Mouse (Mus musculus): Measurements from ENCODE around the gene Tgfb1i1. TPM values are rescaled to one million over a fixed set of nuclear protein-coding genes. Genes with fewer than 3 reads are reported as not detected.
A peak's percentile ranks its signal among the peaks of the same experiment; 100 is the strongest.

Gene Tgfb1i1
- polyA plus RNA-seq (2014; fragmentation: Nextera tagmentation; extraction: Ambion mirVana): 147 and 153 TPM in 2 replicates

- ATAC-seq (ENCODE audit: insufficient number of reproducible peaks, insufficient read depth, low FRiP score, low read depth): peak; percentile 85
- Histone ChIP-seq H3K4me1 (ENCODE audit: control insufficient read depth in 2 of 2, insufficient read depth in 2 of 2, low read length in 2 of 2) (peaks cover 18 to 27% of the 10 kb centered on the region in 2 experiments), H3K4me3 (ENCODE audit: control insufficient read depth in 1 of 2, insufficient read depth in 1 of 2, low read depth in 1 of 2, low read length in 2 of 2) (peak within 1 kb of the TSS; percentile 78 to 97), H3K27ac (replicated peaks in 1 of 2; ENCODE audit: control insufficient read depth in 1 of 2, insufficient read depth in 1 of 2, low read depth in 2 of 2, low read length in 2 of 2) (peak within 1 kb of the TSS; percentile 96 to 99), H3K4me2 (ENCODE audit: low read length) (peak within 1 kb of the TSS; percentile 80), H3K36me3 (ENCODE audit: control insufficient read depth, insufficient read depth, low read length) (peaks cover 70% of the 10 kb centered on the region), H3K27me3 (ENCODE audit: control insufficient read depth, insufficient read depth, low read length) (no peaks in the 10 kb centered on the region), H3K9me3 (ENCODE audit: control insufficient read depth, low read length) (no peaks in the 10 kb centered on the region), H3K9ac (ENCODE audit: low read length) (peak within 1 kb of the TSS; percentile 92)
- WGBS: 2% methylated on average over 28 of the region's 30 CpGs
Observed at GRCm38 (mm10) chr7:128246496-128247391, at the start of gene Tgfb1i1. Tgfb1i1 (plus strand) TSS chr7:128246812.

GRCm38 (mm10) chr7:128201607-128202006 is 45.0 kb upstream of the Tgfb1i1 start:
- H3K4me1 ChIP-seq (ENCODE audit: control insufficient read depth in 2 of 2, insufficient read depth in 2 of 2, low read length in 2 of 2): peaks cover 1 to 6% of the 10 kb centered on the region in 2 experiments; a peak in 3 of 4 replicates
- no peak overlapping the region for H3K9ac ChIP-seq (ENCODE audit: low read length)
- no peaks in the 10 kb centered on the region for H3K27me3 ChIP-seq (ENCODE audit: control insufficient read depth, insufficient read depth, low read length)
- ATAC-seq (ENCODE audit: insufficient number of reproducible peaks, insufficient read depth, low FRiP score, low read depth): no peak
- peaks cover 5% of the 10 kb centered on the region; the same call in 1 of the 2 replicates for H3K36me3 ChIP-seq (ENCODE audit: control insufficient read depth, insufficient read depth, low read length)
- no peaks in the 10 kb centered on the region for H3K9me3 ChIP-seq (ENCODE audit: control insufficient read depth, low read length)
- no peak overlapping the region for H3K4me2 ChIP-seq (ENCODE audit: low read length)
- 88% methylated on average over 9 of the region's 9 CpGs for WGBS
- no peak overlapping the region for H3K27ac ChIP-seq (replicated peaks in 1 of 2; ENCODE audit: control insufficient read depth in 1 of 2, insufficient read depth in 1 of 2, low read depth in 2 of 2, low read length in 2 of 2)
- no peak overlapping the region for H3K4me3 ChIP-seq (ENCODE audit: control insufficient read depth in 1 of 2, insufficient read depth in 1 of 2, low read depth in 1 of 2, low read length in 2 of 2)

GRCm38 (mm10) chr7:128203071-128203470 is 43.5 kb upstream of the Tgfb1i1 start:
- Histone ChIP-seq H3K36me3 (ENCODE audit: control insufficient read depth, insufficient read depth, low read length) (peaks cover 5% of the 10 kb centered on the region; the same call in 1 of the 2 replicates), H3K4me2 (ENCODE audit: low read length) (no peak overlapping the region), H3K9ac (ENCODE audit: low read length) (no peak overlapping the region), H3K9me3 (ENCODE audit: control insufficient read depth, low read length) (no peaks in the 10 kb centered on the region), H3K4me1 (ENCODE audit: control insufficient read depth in 2 of 2, insufficient read depth in 2 of 2, low read length in 2 of 2) (peaks cover 3 to 7% of the 10 kb centered on the region in 2 experiments; a peak in 3 of 4 replicates), H3K27me3 (ENCODE audit: control insufficient read depth, insufficient read depth, low read length) (no peaks in the 10 kb centered on the region), H3K4me3 (ENCODE audit: control insufficient read depth in 1 of 2, insufficient read depth in 1 of 2, low read depth in 1 of 2, low read length in 2 of 2) (no peak overlapping the region), H3K27ac (replicated peaks in 1 of 2; ENCODE audit: control insufficient read depth in 1 of 2, insufficient read depth in 1 of 2, low read depth in 2 of 2, low read length in 2 of 2) (no peak overlapping the region)
- 64% methylated on average over 9 of the region's 9 CpGs for WGBS
- ATAC-seq (ENCODE audit: insufficient number of reproducible peaks, insufficient read depth, low FRiP score, low read depth): no peak

- Histone ChIP-seq H3K27ac (replicated peaks in 1 of 2; ENCODE audit: control insufficient read depth in 1 of 2, insufficient read depth in 1 of 2, low read depth in 2 of 2, low read length in 2 of 2) (no peak overlapping the region), H3K4me3 (ENCODE audit: control insufficient read depth in 1 of 2, insufficient read depth in 1 of 2, low read depth in 1 of 2, low read length in 2 of 2) (no peak overlapping the region), H3K9me3 (ENCODE audit: control insufficient read depth, low read length) (no peaks in the 10 kb centered on the region), H3K9ac (ENCODE audit: low read length) (no peak overlapping the region), H3K4me2 (ENCODE audit: low read length) (no peak overlapping the region), H3K27me3 (ENCODE audit: control insufficient read depth, insufficient read depth, low read length) (no peaks in the 10 kb centered on the region), H3K36me3 (ENCODE audit: control insufficient read depth, insufficient read depth, low read length) (peaks cover 5% of the 10 kb centered on the region; the same call in 1 of the 2 replicates), H3K4me1 (ENCODE audit: control insufficient read depth in 2 of 2, insufficient read depth in 2 of 2, low read length in 2 of 2) (peaks cover 3 to 7% of the 10 kb centered on the region in 2 experiments; a peak in 3 of 4 replicates)
- ATAC-seq (ENCODE audit: insufficient number of reproducible peaks, insufficient read depth, low FRiP score, low read depth): no peak
- whole genome bisulfite sequencing: 93% methylated on average over 8 of the region's 8 CpGs
Observed at GRCm38 (mm10) chr7:128204179-128204578, 42.4 kb upstream of the Tgfb1i1 start.

GRCm38 (mm10) chr7:128205695-128206094 is 40.9 kb upstream of the Tgfb1i1 start:
- H3K36me3 ChIP-seq (ENCODE audit: control insufficient read depth, insufficient read depth, low read length): peaks cover 5% of the 10 kb centered on the region; the same call in 1 of the 2 replicates
- peak overlapping the region; percentile 71 to 92 for H3K27ac ChIP-seq (replicated peaks in 1 of 2; ENCODE audit: control insufficient read depth in 1 of 2, insufficient read depth in 1 of 2, low read depth in 2 of 2, low read length in 2 of 2)

GRCm38 (mm10) chr7:128206152-128206551 is 40.5 kb upstream of the Tgfb1i1 start, which contains the start of gene Cox6a2:
Cox6a2 (minus strand) TSS chr7:128206387.
- H3K4me2 ChIP-seq (ENCODE audit: low read length): peak within 1 kb of the TSS; percentile 64
- peak within 1 kb of the TSS; percentile 48 to 57 for H3K4me3 ChIP-seq (ENCODE audit: control insufficient read depth in 1 of 2, insufficient read depth in 1 of 2, low read depth in 1 of 2, low read length in 2 of 2)
- H3K9me3 ChIP-seq (ENCODE audit: control insufficient read depth, low read length): no peaks in the 10 kb centered on the region
- H3K27me3 ChIP-seq (ENCODE audit: control insufficient read depth, insufficient read depth, low read length): no peaks in the 10 kb centered on the region
- ATAC-seq (ENCODE audit: insufficient number of reproducible peaks, insufficient read depth, low FRiP score, low read depth): peak; percentile 87
- H3K27ac ChIP-seq (replicated peaks in 1 of 2; ENCODE audit: control insufficient read depth in 1 of 2, insufficient read depth in 1 of 2, low read depth in 2 of 2, low read length in 2 of 2): peak within 1 kb of the TSS; percentile 71 to 92
- WGBS: 37% methylated on average over 6 of the region's 6 CpGs
- H3K36me3 ChIP-seq (ENCODE audit: control insufficient read depth, insufficient read depth, low read length): peaks cover 5% of the 10 kb centered on the region; the same call in 1 of the 2 replicates
- H3K4me1 ChIP-seq (ENCODE audit: control insufficient read depth in 2 of 2, insufficient read depth in 2 of 2, low read length in 2 of 2): peaks cover 3 to 7% of the 10 kb centered on the region in 2 experiments; a peak in 3 of 4 replicates
- H3K9ac ChIP-seq (ENCODE audit: low read length): peak within 1 kb of the TSS; percentile 83

More at GRCm38 (mm10) chr7:128205695-128206094, 40.9 kb upstream of the Tgfb1i1 start:
- H3K4me3 ChIP-seq (ENCODE audit: control insufficient read depth in 1 of 2, insufficient read depth in 1 of 2, low read depth in 1 of 2, low read length in 2 of 2): peak overlapping the region; percentile 48 to 57
- H3K4me1 ChIP-seq (ENCODE audit: control insufficient read depth in 2 of 2, insufficient read depth in 2 of 2, low read length in 2 of 2): peaks cover 3 to 7% of the 10 kb centered on the region in 2 experiments; a peak in 3 of 4 replicates
- WGBS: 45% methylated on average over 18 of the region's 18 CpGs
- H3K27me3 ChIP-seq (ENCODE audit: control insufficient read depth, insufficient read depth, low read length): no peaks in the 10 kb centered on the region
- ATAC-seq (ENCODE audit: insufficient number of reproducible peaks, insufficient read depth, low FRiP score, low read depth): 0 out of 2 replicates have a peak, but pooled peaks have one; percentile 23
- H3K4me2 ChIP-seq (ENCODE audit: low read length): peak overlapping the region; percentile 64
- peak overlapping the region; percentile 83 for H3K9ac ChIP-seq (ENCODE audit: low read length)
- no peaks in the 10 kb centered on the region for H3K9me3 ChIP-seq (ENCODE audit: control insufficient read depth, low read length)

GRCm38 (mm10) chr7:128208187-128208586 is 38.4 kb upstream of the Tgfb1i1 start:
- Histone ChIP-seq H3K27me3 (ENCODE audit: control insufficient read depth, insufficient read depth, low read length) (no peaks in the 10 kb centered on the region), H3K9me3 (ENCODE audit: control insufficient read depth, low read length) (no peaks in the 10 kb centered on the region), H3K9ac (ENCODE audit: low read length) (no peak overlapping the region), H3K36me3 (ENCODE audit: control insufficient read depth, insufficient read depth, low read length) (peaks cover 5% of the 10 kb centered on the region; the same call in 1 of the 2 replicates), H3K4me2 (ENCODE audit: low read length) (no peak overlapping the region), H3K4me1 (ENCODE audit: control insufficient read depth in 2 of 2, insufficient read depth in 2 of 2, low read length in 2 of 2) (peaks cover 3 to 7% of the 10 kb centered on the region in 2 experiments; a peak in 3 of 4 replicates), H3K4me3 (ENCODE audit: control insufficient read depth in 1 of 2, insufficient read depth in 1 of 2, low read depth in 1 of 2, low read length in 2 of 2) (no peak overlapping the region), H3K27ac (replicated peaks in 1 of 2; ENCODE audit: control insufficient read depth in 1 of 2, insufficient read depth in 1 of 2, low read depth in 2 of 2, low read length in 2 of 2) (no peak overlapping the region)
- 5% methylated on average over 4 of the region's 4 CpGs for WGBS
- no peak for ATAC-seq (ENCODE audit: insufficient number of reproducible peaks, insufficient read depth, low FRiP score, low read depth)

All from heart, embryonic 14.5 days (tissue).